Mouse (Mus musculus) erythroblast, embryonic 14.5 days (primary cell): Measurements from ENCODE around the gene Foxd3.

ENCODE experiments used
- GATA1 ChIP-seq: IDR thresholded peaks from 2 replicates; pipeline ENCODE4 v1.6.1; 2012; ENCODE audit warnings: low read length, inconsistent platforms, mixed read lengths
- TAL1 ChIP-seq: IDR thresholded peaks from 3 replicates; pipeline ENCODE4 v1.6.1; 2012; ENCODE audit warnings: low read length, inconsistent platforms, mixed read lengths

GRCm38 (mm10) chr4:99645560-99645959 lies 10.5 kb upstream of the Foxd3 start:
- no peak for TF ChIP-seq TAL1
- TF ChIP-seq GATA1: no peak
